ENCODE assay signal across 24 mouse cellular contexts in the genomic region with DNA sequence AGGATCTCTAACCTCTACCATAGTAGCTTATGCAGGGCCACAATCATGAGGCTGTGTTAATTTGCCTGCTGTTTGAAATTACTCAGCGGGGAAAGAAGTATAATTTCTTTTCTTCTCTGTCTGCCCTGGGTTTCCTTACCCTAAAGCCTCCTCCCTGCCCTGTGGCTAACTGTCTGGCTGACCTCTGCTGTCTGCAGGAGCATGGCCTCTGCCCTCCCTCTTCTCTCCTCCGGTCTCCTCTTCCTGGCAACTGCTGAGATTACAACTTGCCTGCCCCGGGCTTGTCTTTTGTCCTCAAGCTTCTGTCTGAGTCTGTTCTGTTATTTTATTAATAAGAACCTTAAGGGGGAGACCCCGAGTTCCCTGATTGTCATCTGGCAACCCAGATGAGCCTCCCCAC. TPM values are rescaled to one million over a fixed set of nuclear protein-coding genes. Genes with fewer than 3 reads are reported as not detected.
DNase-seq lines count a peak whose midpoint lies in the region; ATAC-seq and TF ChIP-seq lines count a peak whose summit lies in the region.
"Had no signal": no experiment of that assay in that cellular context is flagged by ENCODE, and none has a peak within 500 bp of the region (broad histone marks: within the 10 kb centered on the region; RNA-seq: fewer than 3 reads in every experiment).

No protein-coding gene starts in this region.

- H3K27me3 ChIP-seq in heart, embryonic 15.5 days = no peaks in the 10 kb centered on the region
- no peaks in the 10 kb centered on the region for H3K27me3 ChIP-seq in kidney, embryonic 16.5 days (ENCODE audit: insufficient read depth, low read length)
- H3K27me3 ChIP-seq in embryonic facial prominence, embryonic 10.5 days (replicated peaks; ENCODE audit: low read depth, poor library complexity, severe bottlenecking) = peaks cover 6% of the 10 kb centered on the region; the same call in 1 of the 2 replicates
- peaks cover 9% of the 10 kb centered on the region; the same call in 1 of the 2 replicates for H3K27me3 ChIP-seq in hindbrain, embryonic 12.5 days
- H3K27me3 ChIP-seq: Patski had no signal

- H3K4me2 ChIP-seq in heart, embryonic 15.5 days = no peak overlapping the region
- H3K4me2 ChIP-seq in kidney, embryonic 16.5 days (replicated peaks; ENCODE audit: low read depth, low read length) = no peak overlapping the region
- H3K4me2 ChIP-seq in hindbrain, embryonic 12.5 days (replicated peaks) = no peak overlapping the region
- H3K4me2 ChIP-seq: heart, embryonic 11.5 days; midbrain, embryonic 11.5 days had no signal

- no peak overlapping the region for H3K9ac ChIP-seq in heart, embryonic 15.5 days
- no peak overlapping the region for H3K9ac ChIP-seq in kidney, embryonic 16.5 days (replicated peaks; ENCODE audit: low read length)
- H3K9ac ChIP-seq in hindbrain, embryonic 12.5 days = no peak overlapping the region

- H3K27ac ChIP-seq in gastrocnemius, adult 2 months = peak overlapping the region; percentile 29; the same call in 1 of the 2 replicates
- 0 out of 2 replicates have a peak overlapping the region, but pooled peaks have one; percentile 5 for H3K27ac ChIP-seq in heart, embryonic 15.5 days
- peak overlapping the region; percentile 3; the same call in 1 of the 2 replicates for H3K27ac ChIP-seq in kidney, embryonic 16.5 days (ENCODE audit: low read length)
- H3K27ac ChIP-seq in embryonic facial prominence, embryonic 10.5 days (replicated peaks) = peak overlapping the region; percentile 72
- H3K27ac ChIP-seq in hindbrain, embryonic 12.5 days = no peak overlapping the region
- H3K27ac ChIP-seq: hindbrain, embryonic 10.5 days; hindbrain, postnatal 0 days had no signal

- no peaks in the 10 kb centered on the region for H3K9me3 ChIP-seq in heart, embryonic 15.5 days (replicated peaks)
- no peaks in the 10 kb centered on the region for H3K9me3 ChIP-seq in kidney, embryonic 16.5 days (ENCODE audit: low read length)
- H3K9me3 ChIP-seq in embryonic facial prominence, embryonic 10.5 days = no peaks in the 10 kb centered on the region
- no peaks in the 10 kb centered on the region for H3K9me3 ChIP-seq in hindbrain, embryonic 12.5 days (replicated peaks)
- H3K9me3 ChIP-seq: G1E; hindbrain, embryonic 10.5 days had no signal

- DNase-seq in gastrocnemius, adult 2 months = no peak
- DNase-seq in gastrocnemius, postnatal 25 days = no peak
- no peak for DNase-seq in heart, postnatal 36 days
- no peak for DNase-seq in kidney, adult 8-10 months
- DNase-seq in embryonic facial prominence, embryonic 10.5 days (ENCODE audit: low spot score) = no peak
- DNase-seq: adrenal gland, postnatal 36 days; cerebellum, adult 11 months; cerebellum, adult 9-11 months; gastrocnemius, postnatal 14 days; kidney, postnatal 10 days; left cerebral cortex, postnatal 4 days; liver; lung, adult 2 months; lung, postnatal 14 days had no signal

- no peak for ATAC-seq in heart, embryonic 15.5 days (replicated peaks; ENCODE audit: insufficient number of reproducible peaks, insufficient read depth, low FRiP score, low read depth)
- ATAC-seq in kidney, embryonic 16.5 days (ENCODE audit: low FRiP score, low TSS enrichment) = no peak
- ATAC-seq in hindbrain, embryonic 12.5 days (ENCODE audit: low FRiP score) = no peak
- ATAC-seq: forebrain, embryonic 14.5 days; hindbrain, postnatal 0 days; Patski had no signal

- H3K4me3 ChIP-seq in gastrocnemius, adult 2 months = no peak overlapping the region
- H3K4me3 ChIP-seq in heart, embryonic 15.5 days = no peak overlapping the region
- no peak overlapping the region for H3K4me3 ChIP-seq in kidney, embryonic 16.5 days (ENCODE audit: low read length)
- H3K4me3 ChIP-seq in embryonic facial prominence, embryonic 10.5 days = 0 out of 2 replicates have a peak overlapping the region, but pooled peaks have one; percentile 16
- no peak overlapping the region for H3K4me3 ChIP-seq in hindbrain, embryonic 12.5 days
- H3K4me3 ChIP-seq: hindbrain, embryonic 10.5 days had no signal

- TF ChIP-seq CTCF in gastrocnemius, adult 2 months (IDR thresholded peaks at IDR 0.05) = no peak

- 48% methylated on average over 4 of the region's 4 CpGs for WGBS in heart, embryonic 15.5 days
- 28% methylated on average over 4 of the region's 4 CpGs for WGBS in kidney, embryonic 16.5 days
- WGBS in embryonic facial prominence, embryonic 10.5 days = 17% methylated on average over 4 of the region's 4 CpGs
- 23% methylated on average over 4 of the region's 4 CpGs for WGBS in hindbrain, embryonic 12.5 days

- intact Hi-C loops in gastrocnemius, adult 2 months (cut with DNase I) = no loop called here
- intact Hi-C loops in heart, postnatal 36 days (cut with DNase I) = no loop called here

- H3K4me1 ChIP-seq in heart, embryonic 15.5 days (replicated peaks) = peaks cover 12% of the 10 kb centered on the region
- peaks cover 82% of the 10 kb centered on the region for H3K4me1 ChIP-seq in kidney, embryonic 16.5 days (ENCODE audit: insufficient read depth, low read length)
- H3K4me1 ChIP-seq in embryonic facial prominence, embryonic 10.5 days = peaks cover 70% of the 10 kb centered on the region
- H3K4me1 ChIP-seq in hindbrain, embryonic 12.5 days = peaks cover 26% of the 10 kb centered on the region

- H3K36me3 ChIP-seq in heart, embryonic 15.5 days = no peaks in the 10 kb centered on the region
- H3K36me3 ChIP-seq in kidney, embryonic 16.5 days (ENCODE audit: insufficient read depth, low read length) = no peaks in the 10 kb centered on the region
- no peaks in the 10 kb centered on the region for H3K36me3 ChIP-seq in embryonic facial prominence, embryonic 10.5 days (replicated peaks)
- no peaks in the 10 kb centered on the region for H3K36me3 ChIP-seq in hindbrain, embryonic 12.5 days
- H3K36me3 ChIP-seq: G1E; hindbrain, embryonic 10.5 days had no signal

RNA-seq across cellular contexts. Expression of a gene that starts 25.6 kb away (rescaled TPM):
- 10 to 100 TPM; 11.9 to 14.5 TPM for total RNA-seq in gastrocnemius, adult 2 months (2021)
- total RNA-seq in gastrocnemius, postnatal 25 days (2021) = 10 to 100 TPM; 11.1 to 11.7 TPM
- 28.1 and 30.0 TPM in 2 replicates for polyA plus RNA-seq in heart, embryonic 15.5 days (2015; fragmentation: Nextera tagmentation; extraction: Ambion mirVana)
- 10 to 100 TPM; 21.4 to 23.3 TPM for total RNA-seq in heart, postnatal 36 days (2021)
- 38.7 and 46.0 TPM in 2 replicates for polyA plus RNA-seq in kidney, embryonic 16.5 days (2015; fragmentation: Nextera tagmentation; extraction: Ambion mirVana)
- polyA plus RNA-seq in embryonic facial prominence, embryonic 10.5 days (2016; fragmentation: Nextera tagmentation; extraction: Ambion mirVana) = 56.3 and 57.8 TPM in 2 replicates
- polyA plus RNA-seq in hindbrain, embryonic 12.5 days (2016; fragmentation: Nextera tagmentation; extraction: Ambion mirVana) = 41.1 and 41.2 TPM in 2 replicates
